Mouse (Mus musculus) intestine, postnatal 0 days (tissue): ENCODE measurements at regions not wholly inside any gene's neighbourhood (a gene's known extent, or its start where the extent isn't known, plus 50 kb on each side); places are given as distances from the start of the nearest gene placed in this dataset.

Experiments used
- ATAC-seq: fragments of 200-750 bp; cut with Nextera tagmentation; 2 replicates; pipeline ENCODE4 v1.8.0; 2017; ENCODE audit warnings: mild to moderate bottlenecking, moderate TSS enrichment, moderate library complexity
- H3K27ac ChIP-seq: fragments of 300-500 bp; sonication (generic); 2 replicates; pipeline ENCODE4 v1.5.1; 2014; ENCODE audit warnings: mild to moderate bottlenecking, low read depth, low read length, moderate library complexity
- H3K27me3 ChIP-seq: fragments of 300-500 bp; sonication (generic); replicated peaks from 2 replicates; pipeline ENCODE4 v1.6.1; 2014; ENCODE audit warnings: low read length, mixed read lengths; ENCODE audit not compliant: control insufficient read depth, insufficient read depth
- H3K36me3 ChIP-seq: fragments of 300-500 bp; sonication (generic); 2 replicates; pipeline ENCODE4 v1.6.1; 2014; ENCODE audit warnings: mild to moderate bottlenecking, moderate library complexity; ENCODE audit not compliant: control insufficient read depth, insufficient read depth
- H3K4me1 ChIP-seq: fragments of 300-500 bp; sonication (generic); replicated peaks from 2 replicates; pipeline ENCODE4 v1.6.1; 2014; ENCODE audit warnings: antibody characterized with exemption, low read length, mixed read lengths; ENCODE audit not compliant: control insufficient read depth, insufficient read depth
- H3K4me2 ChIP-seq: fragments of 300-500 bp; sonication (generic); replicated peaks from 2 replicates; pipeline ENCODE4 v1.6.1; 2014; ENCODE audit warnings: low read depth, mild to moderate bottlenecking, moderate library complexity
- H3K4me3 ChIP-seq: fragments of 300-500 bp; sonication (generic); 2 replicates; pipeline ENCODE4 v1.5.1; 2014; ENCODE audit warnings: low read depth, low read length
- H3K9ac ChIP-seq: fragments of 300-500 bp; sonication (generic); 2 replicates; pipeline ENCODE4 v1.6.1; 2014; ENCODE audit warnings: mild to moderate bottlenecking, low read depth, low read length
- H3K9me3 ChIP-seq: fragments of 300-500 bp; sonication (generic); 2 replicates; pipeline ENCODE4 v1.6.1; 2016; ENCODE audit warnings: mixed run types; ENCODE audit not compliant: control insufficient read depth
- CTCF ChIP-seq: sonication (generic); IDR thresholded peaks from 2 replicates; pipeline ENCODE4 v1.5.1; 2016; ENCODE audit warnings: low read depth, mild to moderate bottlenecking, control low read depth, antibody characterized with exemption, moderate library complexity
- WGBS: fragments of 180-500 bp; shearing (Covaris S2); extraction: QIAGEN DNeasy Blood & Tissue Kit; methylation state at CpG from one replicate; pipeline ENCODE4 v1.1.7; 2014; 5-methylcytosine and 5-hydroxymethylcytosine counted together

- H3K4me1 ChIP-seq, result no peaks in the 10 kb centered on the region
- no peaks in the 10 kb centered on the region for H3K9me3 ChIP-seq
- no peaks in the 10 kb centered on the region for H3K36me3 ChIP-seq
- no peak overlapping the region for H3K4me3 ChIP-seq
- H3K27ac ChIP-seq, result no peak overlapping the region
- whole genome bisulfite sequencing, result 80% methylated on average over 7 of the region's 7 CpGs
- no peaks in the 10 kb centered on the region for H3K27me3 ChIP-seq
- TF ChIP-seq CTCF, result no peak
- H3K9ac ChIP-seq, result no peak overlapping the region
- no peak for ATAC-seq
- H3K4me2 ChIP-seq, result no peak overlapping the region
Measured at GRCm38 (mm10) chr13:46350075-46350747, 68.0 kb upstream of the Rbm24 start.

- Histone ChIP-seq H3K9ac (no peak overlapping the region), H3K4me2 (no peak overlapping the region), H3K4me3 (no peak overlapping the region), H3K9me3 (no peaks in the 10 kb centered on the region), H3K36me3 (no peaks in the 10 kb centered on the region), H3K27me3 (no peaks in the 10 kb centered on the region), H3K4me1 (no peaks in the 10 kb centered on the region), H3K27ac (no peak overlapping the region)
- no peak for ATAC-seq
- no peak for TF ChIP-seq CTCF
- WGBS, result 89% methylated on average over 3 of the region's 3 CpGs
Measured at GRCm38 (mm10) chr13:46355306-46355705, 62.9 kb upstream of the Rbm24 start.

DNA sequence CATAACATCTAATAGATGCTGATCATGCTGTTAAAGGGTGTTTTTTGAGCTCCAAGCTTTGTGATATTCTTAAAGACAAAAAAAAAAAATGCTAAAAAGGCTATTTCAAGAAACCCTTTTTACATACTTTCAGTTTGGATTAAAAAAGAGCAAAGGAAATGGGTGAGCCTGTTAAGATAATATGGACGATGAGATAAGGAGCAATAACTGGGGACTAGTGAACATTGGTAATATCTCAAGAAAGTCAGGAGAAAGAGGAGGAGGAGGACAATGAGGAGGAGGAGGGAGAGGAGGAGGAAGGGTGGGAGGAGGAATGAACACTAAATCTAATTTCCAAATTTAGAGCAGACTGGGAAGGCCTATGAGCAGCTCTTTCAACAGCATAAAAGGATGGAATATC, 62.3 kb upstream of the Rbm24 start:
- no peak for TF ChIP-seq CTCF
- Histone ChIP-seq H3K36me3 (no peaks in the 10 kb centered on the region), H3K9me3 (no peaks in the 10 kb centered on the region), H3K27me3 (no peaks in the 10 kb centered on the region; the same call in 1 of the 2 replicates), H3K4me1 (no peaks in the 10 kb centered on the region), H3K4me3 (no peak overlapping the region), H3K4me2 (no peak overlapping the region), H3K27ac (no peak overlapping the region), H3K9ac (no peak overlapping the region)
- 45% methylated on average over 1 of the region's 1 CpGs for WGBS
- no peak for ATAC-seq

DNA sequence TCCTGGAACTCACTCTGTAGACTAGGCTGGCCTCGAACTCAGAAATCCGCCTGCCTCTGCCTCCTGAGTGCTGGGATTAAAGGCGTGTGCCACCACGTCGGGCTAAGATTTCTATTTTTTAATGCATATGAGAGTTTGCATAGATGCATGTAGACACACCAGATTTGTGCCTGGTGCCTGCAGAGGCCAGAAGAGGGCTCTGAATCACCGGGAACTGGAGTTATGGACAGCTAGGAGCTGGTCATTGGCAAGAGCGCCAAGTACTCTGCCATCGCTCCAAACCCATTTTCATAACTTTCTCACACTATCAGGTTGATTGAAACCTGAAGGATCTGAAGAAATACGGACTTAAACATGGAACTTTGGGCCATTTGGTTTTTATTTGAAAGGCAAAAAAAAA, 61.2 kb upstream of the Rbm24 start:
- Histone ChIP-seq H3K9me3 (no peaks in the 10 kb centered on the region), H3K27ac (no peak overlapping the region), H3K4me3 (no peak overlapping the region), H3K9ac (no peak overlapping the region), H3K36me3 (no peaks in the 10 kb centered on the region), H3K27me3 (no peaks in the 10 kb centered on the region; the same call in 1 of the 2 replicates), H3K4me2 (no peak overlapping the region), H3K4me1 (no peaks in the 10 kb centered on the region)
- 92% methylated on average over 9 of the region's 9 CpGs for WGBS
- 0 out of 2 replicates have a peak, but pooled peaks have one; percentile 6 for TF ChIP-seq CTCF
- no peak for ATAC-seq

- no peak overlapping the region for H3K27ac ChIP-seq
- no peaks in the 10 kb centered on the region for H3K9me3 ChIP-seq
- H3K4me1 ChIP-seq, result no peaks in the 10 kb centered on the region
- 73% methylated on average over 12 of the region's 12 CpGs for WGBS
- TF ChIP-seq CTCF, result no peak
- H3K27me3 ChIP-seq, result no peaks in the 10 kb centered on the region; the same call in 1 of the 2 replicates
- no peak for ATAC-seq
- H3K36me3 ChIP-seq, result no peaks in the 10 kb centered on the region
- no peak overlapping the region for H3K4me2 ChIP-seq
- H3K9ac ChIP-seq, result no peak overlapping the region
- no peak overlapping the region for H3K4me3 ChIP-seq
Measured at GRCm38 (mm10) chr13:46360495-46361120, 57.6 kb upstream of the Rbm24 start.

DNA sequence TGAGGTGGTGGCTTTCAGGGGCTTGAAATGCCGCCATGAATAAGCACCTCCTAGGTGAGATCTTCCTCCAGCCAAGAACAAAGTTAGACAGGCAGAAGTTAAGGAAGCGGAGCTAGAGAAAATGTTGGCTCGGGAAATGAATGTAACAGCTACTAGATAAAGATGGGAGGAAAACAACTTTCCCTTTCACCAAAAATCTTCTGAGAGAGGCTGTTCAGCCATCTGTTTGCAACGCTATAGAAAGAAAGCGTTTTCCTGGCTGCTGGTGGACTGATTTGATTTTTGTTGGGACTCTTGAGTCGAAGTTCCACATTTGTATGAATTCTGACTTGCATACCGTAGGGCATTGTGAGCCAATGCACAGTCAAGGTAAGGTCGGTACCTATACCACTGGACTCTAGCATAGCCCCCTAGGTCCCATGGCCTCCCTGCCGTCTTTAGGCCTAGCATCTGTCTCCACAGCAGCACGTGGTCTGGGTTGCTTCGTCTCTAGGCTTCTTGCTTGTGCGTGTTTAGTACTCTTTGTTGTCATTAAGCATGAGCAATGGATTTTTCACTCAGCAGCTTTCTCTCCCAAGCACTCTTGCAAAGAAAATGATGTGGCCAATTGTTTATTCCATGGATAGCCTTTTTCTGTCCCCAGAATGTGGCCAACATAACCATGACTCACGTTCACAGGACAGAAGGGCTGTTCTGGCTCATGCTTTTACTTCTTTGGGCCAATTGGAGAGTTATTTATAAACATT, 54.6 kb upstream of the Rbm24 start:
- no peak for ATAC-seq
- 86% methylated on average over 13 of the region's 13 CpGs for WGBS

More for the DNA sequence above, 54.6 kb upstream of the Rbm24 start:
- no peak for TF ChIP-seq CTCF
- Histone ChIP-seq H3K9ac (no peak overlapping the region), H3K4me1 (no peaks in the 10 kb centered on the region), H3K27ac (no peak overlapping the region), H3K4me2 (no peak overlapping the region), H3K4me3 (no peak overlapping the region), H3K9me3 (no peaks in the 10 kb centered on the region), H3K27me3 (no peaks in the 10 kb centered on the region; the same call in 1 of the 2 replicates), H3K36me3 (no peaks in the 10 kb centered on the region)
